Mouse (Mus musculus): ENCODE measurements around the gene Gm7137.
"Not testable (repeated sequence)": the region's sequence is repeated elsewhere in the genome, so short reads cannot be mapped to it uniquely, and the experiment has no call there.

GRCm38 (mm10) chr10:77776844-77777243, 11.2 kb downstream of the Gm7137 start, which contains the start of gene Gm7138:
- not testable (repeated sequence) for TF ChIP-seq CTCF (IDR thresholded peaks at IDR 0.05; ENCODE audit: borderline replicate concordance, insufficient read depth, low read length); POLR2A (IDR thresholded peaks at IDR 0.05; ENCODE audit: low read depth, low read length)
